Mouse (Mus musculus) gastrocnemius, postnatal 25 days (tissue): Measurements from ENCODE around the gene Arhgef38. TPM values are rescaled to one million over a fixed set of nuclear protein-coding genes. Genes with fewer than 3 reads are reported as not detected.

Source experiments
- DNase-seq: peaks from one replicate; pipeline ENCODE4 v3.0.0; 2022
- total RNA-seq, 2 experiments: library from RNA; stranded (reverse); gene quantifications; 1 replicate in 1 of 2; 2 replicates in 1 of 2; pipeline ENCODE4 v1.2.3; 2021

Arhgef38 gene
- total RNA-seq, 2 experiments from 2014 or later, result not detected

DNA sequence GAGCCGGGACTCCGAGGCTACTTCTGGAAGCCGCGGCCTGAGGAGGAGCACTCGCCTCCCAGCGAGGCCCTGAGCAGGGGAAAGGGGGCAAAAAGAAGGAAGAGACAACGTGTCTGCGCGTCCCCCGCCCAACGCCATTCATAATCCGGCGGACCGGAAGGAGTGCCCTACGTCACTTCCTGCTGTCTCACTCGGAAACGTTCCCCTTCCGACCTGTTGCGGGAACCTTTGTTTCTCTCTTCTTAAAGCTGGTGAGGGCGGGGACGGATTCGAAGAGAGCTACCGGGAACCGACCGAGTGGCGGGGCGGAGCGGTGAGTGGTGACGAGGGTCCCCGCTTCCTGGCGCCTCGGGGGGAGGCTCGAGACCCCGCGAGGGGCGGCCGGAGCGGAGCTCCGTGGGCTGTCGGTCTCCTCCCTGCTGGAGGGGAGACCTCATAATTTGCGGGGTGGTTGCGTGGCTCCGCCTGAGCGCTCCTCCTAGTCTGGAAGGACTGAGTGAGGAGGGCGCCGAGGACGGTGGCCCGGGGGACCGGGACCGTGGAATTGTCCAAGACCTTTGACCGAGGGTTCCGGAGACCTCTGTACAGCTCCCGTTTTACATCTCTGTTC, 143.0 kb downstream of the Arhgef38 start, which contains the start of the genes Ints12 and Gstcd:
Gene Ints12, plus strand, starts transcription at position 177 of the 610 bp plus-strand sequence.
Gene Gstcd, minus strand, starts transcription at position 370 of the 610 bp plus-strand sequence.
- peak; percentile 83 for DNase-seq

DNA sequence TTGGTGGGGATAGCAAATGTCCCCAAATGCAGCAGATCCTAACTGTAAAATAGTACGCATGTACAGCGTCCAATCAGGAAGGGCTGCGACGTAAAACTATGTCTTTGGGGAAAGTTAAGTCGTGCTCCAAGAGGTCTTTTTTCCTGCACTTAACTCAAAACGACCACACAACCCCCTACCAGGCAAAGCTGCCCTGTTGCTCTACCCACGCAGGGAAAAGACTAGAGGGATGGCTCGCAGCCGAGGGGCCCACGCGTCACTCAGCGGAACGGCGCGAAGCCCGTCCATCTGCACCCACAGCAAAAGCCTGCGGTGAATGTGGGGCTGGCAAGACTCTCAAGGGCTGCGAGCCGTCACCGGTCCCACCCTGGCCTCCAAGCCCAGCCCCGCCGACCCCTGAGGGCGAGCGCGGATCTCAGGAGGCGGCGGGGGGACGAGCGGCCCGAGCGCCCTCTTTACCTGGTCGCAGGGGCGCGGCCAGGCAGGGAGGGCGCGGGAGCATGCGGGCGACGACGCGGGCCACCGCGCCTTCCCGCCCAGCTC, 143.6 kb downstream of the Arhgef38 start:
- no peak for DNase-seq

DNA sequence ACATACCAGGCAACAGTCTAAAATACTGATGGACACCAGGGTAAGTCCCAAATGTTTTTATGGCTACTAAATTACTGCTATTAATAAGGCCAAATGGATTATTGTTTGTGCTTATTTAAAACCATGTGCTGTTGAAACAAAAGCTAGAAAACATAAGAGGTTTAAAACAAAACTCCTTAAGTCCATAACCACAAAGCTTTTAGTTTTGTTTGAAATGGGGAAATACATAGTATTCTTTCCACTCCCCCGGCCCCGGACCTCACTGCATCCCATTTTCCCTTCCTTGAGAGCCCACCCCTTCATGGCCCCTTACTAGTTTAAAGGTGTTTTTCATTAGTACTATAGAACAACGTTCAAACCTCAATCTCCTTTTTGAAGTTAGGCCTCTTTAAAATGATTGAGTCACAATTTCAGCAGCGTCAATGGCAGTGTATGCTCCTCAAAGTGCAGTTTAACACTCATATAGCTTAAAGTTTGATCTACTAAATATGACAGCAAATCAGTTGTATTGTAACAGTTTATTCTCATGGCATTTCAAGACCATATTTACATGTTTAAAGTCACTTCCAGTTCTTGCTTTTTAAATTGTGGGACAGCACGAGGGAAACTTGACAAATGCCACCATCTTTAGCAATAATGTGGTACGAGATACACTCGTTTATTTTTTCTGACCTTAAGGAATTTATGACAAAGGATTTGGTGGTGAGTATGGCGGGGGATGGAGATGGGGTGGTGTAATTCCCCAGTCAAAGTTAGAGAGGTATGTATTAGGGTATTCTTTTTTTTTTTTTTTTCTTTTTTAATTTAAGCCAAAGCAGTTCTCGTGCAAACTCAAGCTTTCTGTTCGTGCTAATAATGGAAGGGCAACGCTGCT, 144.3 kb downstream of the Arhgef38 start:
- no peak for DNase-seq

DNA sequence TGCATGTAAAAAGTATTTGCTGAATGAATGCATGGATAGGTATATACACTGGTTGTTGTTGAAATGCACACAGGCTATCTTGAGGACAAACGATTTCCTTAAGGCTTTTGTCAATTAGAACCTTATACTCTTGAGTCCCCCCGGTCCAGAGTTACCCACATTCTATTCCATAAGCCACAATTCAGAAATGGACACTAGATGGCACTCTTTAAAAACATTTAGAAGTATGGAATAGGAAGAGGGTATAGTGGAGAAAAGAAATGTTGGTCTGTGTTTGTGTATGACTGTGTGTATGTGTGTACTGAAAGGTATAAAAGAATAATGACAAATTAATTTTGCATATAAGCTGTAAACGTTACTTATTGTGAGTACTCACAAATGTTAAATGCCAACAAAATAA, 148.9 kb downstream of the Arhgef38 start:
- no peak for DNase-seq

DNA sequence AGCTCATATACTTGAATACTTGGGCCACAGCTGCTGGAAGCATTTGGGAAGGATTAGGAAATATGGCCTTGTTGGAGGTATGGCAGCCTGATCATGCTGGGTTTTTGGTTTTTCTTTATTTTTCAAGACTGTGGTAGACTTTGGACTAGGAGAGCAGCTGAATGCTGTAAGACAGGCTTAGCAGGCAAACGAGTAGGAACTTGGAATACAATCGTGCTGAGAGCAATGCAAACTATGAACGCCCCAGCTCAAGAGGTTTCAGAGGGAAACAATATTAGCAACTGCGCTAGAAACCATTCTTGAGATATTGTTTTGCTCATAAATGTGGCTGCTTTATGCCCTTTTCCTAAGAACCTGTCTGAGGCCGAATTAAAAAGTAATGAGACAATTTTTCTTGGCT, 152.0 kb downstream of the Arhgef38 start:
- DNase-seq, result no peak

DNA sequence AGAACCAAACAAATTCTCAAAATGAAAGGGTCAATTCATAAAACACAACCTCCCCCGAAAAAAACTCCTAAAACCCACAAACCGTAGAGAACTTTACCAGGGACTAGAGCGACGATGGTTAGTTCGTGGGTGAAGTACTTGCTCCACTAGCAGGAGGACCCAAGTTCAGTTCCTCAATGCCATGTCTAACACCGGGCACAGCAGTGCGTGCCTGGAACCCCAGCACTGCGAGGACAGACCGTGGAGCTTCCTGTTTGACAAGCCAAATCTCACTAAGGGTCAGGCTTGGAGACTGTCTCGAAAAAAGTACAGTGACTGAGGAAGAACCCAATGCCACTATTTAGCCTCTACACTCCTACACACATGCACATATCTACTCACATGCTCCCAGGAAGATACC, 159.2 kb downstream of the Arhgef38 start:
- no peak for DNase-seq

Other genes with a start within 250 kb of the Arhgef38 start
- gene Ints12, start 143.1 kb downstream of the Arhgef38 start, total RNA-seq, result 1 to 10 TPM; 7.3 to 7.6 TPM
- gene Gstcd, start 142.9 kb downstream of the Arhgef38 start, total RNA-seq, result 1 to 10 TPM; 2.0 to 2.4 TPM
- gene Ppa2, start 75.2 kb upstream of the Arhgef38 start, total RNA-seq, result 10 to 100 TPM; 48.5 to 50.2 TPM